Mouse (Mus musculus) bone marrow, adult 2 months (tissue): ENCODE measurements around the gene Naa15.

ENCODE experiments used
- CTCF ChIP-seq: fragments of 200-500 bp; IDR thresholded peaks from 2 replicates; pipeline ENCODE4 v1.5.1; 2011; ENCODE audit warnings: low read length, control low read depth; ENCODE audit not compliant: control insufficient read depth, insufficient read depth
- POLR2A ChIP-seq: fragments of 200-500 bp; IDR thresholded peaks from 2 replicates; pipeline ENCODE4 v1.6.1; 2011; ENCODE audit warnings: low read depth, mild to moderate bottlenecking, control low read depth, low read length, borderline replicate concordance; ENCODE audit not compliant: control insufficient read depth

GRCm38 (mm10) chr3:51373544-51373943 is 41.4 kb upstream of the Naa15 start:
- TF ChIP-seq CTCF (no peak), POLR2A (no peak)
